Mouse (Mus musculus) forebrain, embryonic 14.5 days (tissue): ENCODE results near the gene Hdac4. TPM values are rescaled to one million over a fixed set of nuclear protein-coding genes. Genes with fewer than 3 reads are reported as not detected.

ENCODE experiments used
- ATAC-seq: fragments of 200-750 bp; cut with Nextera tagmentation; 2 replicates; pipeline ENCODE4 v1.8.0; 2017; ENCODE audit warnings: mild to moderate bottlenecking, moderate library complexity
- DNase-seq: peaks from one replicate; pipeline ENCODE4 v3.0.0-alpha.2; 2015; ENCODE audit warnings: low spot score
- H3K27ac ChIP-seq: fragments of 300-500 bp; sonication (generic); 2 replicates; pipeline ENCODE4 v1.5.1; 2014; ENCODE audit warnings: low read depth, mild to moderate bottlenecking, control low read depth, low read length, moderate library complexity
- H3K27me3 ChIP-seq: fragments of 300-500 bp; sonication (generic); replicated peaks from 2 replicates; pipeline ENCODE4 v1.6.1; 2014; ENCODE audit warnings: low read length, control low read depth, mixed read lengths; ENCODE audit not compliant: control insufficient read depth, insufficient read depth
- H3K36me3 ChIP-seq: fragments of 300-500 bp; sonication (generic); 2 replicates; pipeline ENCODE4 v1.6.1; 2014; ENCODE audit warnings: low read length, control low read depth; ENCODE audit not compliant: control insufficient read depth, insufficient read depth
- H3K4me1 ChIP-seq: fragments of 300-500 bp; sonication (generic); 2 replicates; pipeline ENCODE4 v1.6.1; 2014; ENCODE audit warnings: antibody characterized with exemption, low read length, control low read depth; ENCODE audit not compliant: control insufficient read depth, insufficient read depth
- H3K4me2 ChIP-seq: fragments of 300-500 bp; sonication (generic); 2 replicates; pipeline ENCODE4 v1.6.1; 2014; ENCODE audit warnings: mild to moderate bottlenecking, control low read depth, low read length
- H3K4me3 ChIP-seq: fragments of 300-500 bp; sonication (generic); 2 replicates; pipeline ENCODE4 v1.5.1; 2014; ENCODE audit warnings: low read depth, low read length, control low read depth
- H3K9ac ChIP-seq: fragments of 300-500 bp; sonication (generic); 2 replicates; pipeline ENCODE4 v1.6.1; 2014; ENCODE audit warnings: mild to moderate bottlenecking, low read length, control low read depth, moderate library complexity
- H3K9me3 ChIP-seq: fragments of 300-500 bp; sonication (generic); replicated peaks from 2 replicates; pipeline ENCODE4 v1.6.1; 2016; ENCODE audit warnings: low read length, control low read depth, mixed read lengths; ENCODE audit not compliant: control insufficient read depth
- WGBS: fragments of 180-500 bp; shearing (Covaris S2); extraction: QIAGEN DNeasy Blood & Tissue Kit; methylation state at CpG from one replicate; pipeline ENCODE4 v1.1.7; 2014; 5-methylcytosine and 5-hydroxymethylcytosine counted together
- polyA plus RNA-seq: library from polyadenylated mRNA; unstranded; fragments of >200 nt; fragmentation: Nextera tagmentation; extraction: Ambion mirVana; gene quantifications from 2 replicates; pipeline ENCODE4 v1.2.1, GENCODE M21; 2014

The Hdac4 gene
- polyA plus RNA-seq, 1 experiment from 2014 or later: 16.5 TPM

DNA sequence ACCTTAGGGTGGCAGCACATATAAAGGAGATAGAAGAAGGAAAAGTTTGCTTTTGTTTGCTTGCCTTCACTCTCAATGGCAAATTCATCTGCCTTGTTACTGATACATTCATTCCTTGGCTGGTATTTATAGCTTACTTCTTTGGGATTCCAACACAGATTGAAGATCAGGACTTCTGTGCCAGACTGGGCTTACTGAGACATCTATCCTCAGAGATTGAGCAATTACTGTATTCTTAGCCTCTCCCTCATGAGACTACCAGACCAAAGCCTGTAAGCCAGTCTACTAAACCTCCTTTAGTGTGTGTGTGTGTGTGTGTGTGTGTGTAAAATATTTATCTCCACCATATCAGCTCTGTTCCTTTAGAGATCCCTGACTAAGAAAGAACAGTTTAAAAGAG, 181.0 kb downstream of the Hdac4 start:
- H3K4me1 ChIP-seq: no peaks in the 10 kb centered on the region
- no peaks in the 10 kb centered on the region for H3K9me3 ChIP-seq
- H3K27ac ChIP-seq: no peak overlapping the region

GRCm38 (mm10) chr1:92006666-92007065, 188.8 kb downstream of the Hdac4 start:
- 11% methylated on average over 1 of the region's 1 CpGs for WGBS
- Histone ChIP-seq H3K4me1 (no peaks in the 10 kb centered on the region), H3K9me3 (no peaks in the 10 kb centered on the region), H3K27me3 (no peaks in the 10 kb centered on the region), H3K36me3 (peaks cover 5% of the 10 kb centered on the region; the same call in 1 of the 2 replicates), H3K9ac (no peak overlapping the region), H3K27ac (no peak overlapping the region), H3K4me2 (no peak overlapping the region), H3K4me3 (no peak overlapping the region)
- ATAC-seq (no peak), DNase-seq (no peak)

More for the DNA sequence above, 181.0 kb downstream of the Hdac4 start:
- Histone ChIP-seq H3K36me3 (no peaks in the 10 kb centered on the region; the same call in 1 of the 2 replicates), H3K4me2 (no peak overlapping the region), H3K27me3 (no peaks in the 10 kb centered on the region), H3K4me3 (no peak overlapping the region), H3K9ac (no peak overlapping the region)
- DNase-seq (no peak), ATAC-seq (no peak)

DNA sequence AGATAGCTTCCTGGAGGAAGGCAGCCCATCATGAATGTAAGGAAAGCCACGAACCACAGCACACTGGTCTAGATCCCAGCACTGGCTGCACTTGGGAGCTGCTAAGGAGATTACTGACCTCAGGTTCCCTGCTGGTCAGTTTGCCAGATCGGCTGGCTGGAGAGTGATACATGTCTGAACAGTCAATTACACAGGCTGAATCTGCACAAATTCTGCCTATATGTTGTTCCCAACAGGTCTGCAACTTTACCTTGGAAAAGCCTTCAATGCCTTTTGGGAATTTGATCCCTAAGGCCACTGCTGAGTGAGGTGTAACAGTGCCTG, 189.9 kb downstream of the Hdac4 start:
- H3K9ac ChIP-seq: no peak overlapping the region
- H3K9me3 ChIP-seq: no peaks in the 10 kb centered on the region
- H3K4me1 ChIP-seq: no peaks in the 10 kb centered on the region
- 30% methylated on average over 2 of the region's 2 CpGs for WGBS
- H3K4me3 ChIP-seq: no peak overlapping the region
- ATAC-seq: no peak
- H3K27ac ChIP-seq: no peak overlapping the region
- no peak overlapping the region for H3K4me2 ChIP-seq
- no peak for DNase-seq
- H3K27me3 ChIP-seq: no peaks in the 10 kb centered on the region
- peaks cover 10% of the 10 kb centered on the region; the same call in 1 of the 2 replicates for H3K36me3 ChIP-seq

- ATAC-seq (no peak), DNase-seq (no peak)
- 76% methylated on average over 8 of the region's 8 CpGs for WGBS
- H3K27ac ChIP-seq: no peak overlapping the region
- H3K9me3 ChIP-seq: no peaks in the 10 kb centered on the region
- H3K4me2 ChIP-seq: no peak overlapping the region
- no peaks in the 10 kb centered on the region for H3K4me1 ChIP-seq
- H3K27me3 ChIP-seq: no peaks in the 10 kb centered on the region
- no peak overlapping the region for H3K4me3 ChIP-seq
- H3K9ac ChIP-seq: no peak overlapping the region
- peaks cover 14% of the 10 kb centered on the region; the same call in 1 of the 2 replicates for H3K36me3 ChIP-seq
Observed at GRCm38 (mm10) chr1:92004906-92005616, 190.4 kb downstream of the Hdac4 start.

- H3K27ac ChIP-seq: no peak overlapping the region
- 47% methylated on average over 1 of the region's 1 CpGs for WGBS
- H3K36me3 ChIP-seq: peaks cover 14% of the 10 kb centered on the region; the same call in 1 of the 2 replicates
- H3K4me1 ChIP-seq: no peaks in the 10 kb centered on the region
- no peaks in the 10 kb centered on the region for H3K9me3 ChIP-seq
- no peaks in the 10 kb centered on the region for H3K27me3 ChIP-seq
- no peak overlapping the region for H3K4me2 ChIP-seq
- no peak for DNase-seq
- H3K9ac ChIP-seq: no peak overlapping the region
- H3K4me3 ChIP-seq: no peak overlapping the region
- no peak for ATAC-seq
Observed at GRCm38 (mm10) chr1:92004122-92004521, 191.4 kb downstream of the Hdac4 start.

GRCm38 (mm10) chr1:92000226-92000625, 195.3 kb downstream of the Hdac4 start:
- 97% methylated on average over 2 of the region's 2 CpGs for WGBS
- Histone ChIP-seq H3K4me1 (no peaks in the 10 kb centered on the region), H3K27me3 (no peaks in the 10 kb centered on the region), H3K27ac (no peak overlapping the region), H3K36me3 (peaks cover 16% of the 10 kb centered on the region; the same call in 1 of the 2 replicates), H3K4me2 (no peak overlapping the region), H3K4me3 (no peak overlapping the region), H3K9me3 (no peaks in the 10 kb centered on the region), H3K9ac (no peak overlapping the region)
- ATAC-seq: no peak
- no peak for DNase-seq

GRCm38 (mm10) chr1:91993658-91994165, 201.8 kb downstream of the Hdac4 start:
- H3K4me2 ChIP-seq: no peak overlapping the region
- no peaks in the 10 kb centered on the region for H3K4me1 ChIP-seq
- peaks cover 33% of the 10 kb centered on the region for H3K36me3 ChIP-seq
- H3K27me3 ChIP-seq: no peaks in the 10 kb centered on the region
- H3K4me3 ChIP-seq: no peak overlapping the region
- ATAC-seq (no peak), DNase-seq (no peak)
- no peak overlapping the region for H3K27ac ChIP-seq
- 72% methylated on average over 9 of the region's 9 CpGs for WGBS
- H3K9me3 ChIP-seq: no peaks in the 10 kb centered on the region
- H3K9ac ChIP-seq: no peak overlapping the region

- Histone ChIP-seq H3K36me3 (peaks cover 39% of the 10 kb centered on the region), H3K4me3 (no peak overlapping the region), H3K27me3 (no peaks in the 10 kb centered on the region), H3K9me3 (no peaks in the 10 kb centered on the region), H3K9ac (no peak overlapping the region), H3K27ac (no peak overlapping the region), H3K4me1 (no peaks in the 10 kb centered on the region), H3K4me2 (no peak overlapping the region)
- WGBS: 88% methylated on average over 3 of the region's 3 CpGs
- no peak for DNase-seq
- ATAC-seq: no peak
Observed at GRCm38 (mm10) chr1:91992652-91993051, 202.8 kb downstream of the Hdac4 start.

GRCm38 (mm10) chr1:91991597-91991996, 203.9 kb downstream of the Hdac4 start:
- H3K4me2 ChIP-seq: no peak overlapping the region
- H3K4me1 ChIP-seq: no peaks in the 10 kb centered on the region
- ATAC-seq (no peak), DNase-seq (no peak)
- no peak overlapping the region for H3K4me3 ChIP-seq
- no peaks in the 10 kb centered on the region for H3K9me3 ChIP-seq
- H3K36me3 ChIP-seq: peaks cover 49% of the 10 kb centered on the region
- H3K9ac ChIP-seq: no peak overlapping the region
- no peak overlapping the region for H3K27ac ChIP-seq
- no peaks in the 10 kb centered on the region for H3K27me3 ChIP-seq
